Mouse (Mus musculus) neural tube, embryonic 13.5 days (tissue): ENCODE measurements around the gene Mta1. TPM values are rescaled to one million over a fixed set of nuclear protein-coding genes. Genes with fewer than 3 reads are reported as not detected.
A peak's percentile ranks its signal among the peaks of the same experiment; 100 is the strongest.

ENCODE experiments used
- ATAC-seq: fragments of 200-750 bp; cut with Nextera tagmentation; 2 replicates; pipeline ENCODE4 v1.8.0; 2017; ENCODE audit warnings: low read depth, mild to moderate bottlenecking, moderate TSS enrichment, moderate library complexity
- H3K27ac ChIP-seq: fragments of 300-500 bp; sonication (generic); replicated peaks from 2 replicates; pipeline ENCODE4 v1.5.1; 2015; ENCODE audit warnings: moderate library complexity, mild to moderate bottlenecking, inconsistent platforms
- H3K27me3 ChIP-seq: fragments of 300-500 bp; sonication (generic); 2 replicates; pipeline ENCODE4 v1.6.1; 2015; ENCODE audit warnings: mild to moderate bottlenecking, inconsistent platforms
- H3K36me3 ChIP-seq: fragments of 300-500 bp; sonication (generic); 2 replicates; pipeline ENCODE4 v1.6.1; 2015; ENCODE audit warnings: mild to moderate bottlenecking, inconsistent platforms
- H3K4me1 ChIP-seq: fragments of 300-500 bp; sonication (generic); replicated peaks from 2 replicates; pipeline ENCODE4 v1.6.1; 2015; ENCODE audit warnings: inconsistent platforms
- H3K4me2 ChIP-seq: fragments of 300-500 bp; sonication (generic); 2 replicates; pipeline ENCODE4 v1.6.1; 2015; ENCODE audit warnings: inconsistent platforms, mild to moderate bottlenecking, moderate library complexity
- H3K4me3 ChIP-seq: fragments of 300-500 bp; sonication (generic); 2 replicates; pipeline ENCODE4 v1.5.1; 2015; ENCODE audit warnings: mild to moderate bottlenecking, inconsistent platforms
- H3K9ac ChIP-seq: fragments of 300-500 bp; sonication (generic); 2 replicates; pipeline ENCODE4 v1.6.1; 2015; ENCODE audit warnings: moderate library complexity, mild to moderate bottlenecking, inconsistent platforms
- H3K9me3 ChIP-seq: fragments of 300-500 bp; sonication (generic); 2 replicates; pipeline ENCODE4 v1.6.1; 2016; ENCODE audit warnings: inconsistent platforms
- WGBS: fragments of 180-500 bp; shearing (Covaris S2); methylation state at CpG from one replicate; pipeline ENCODE4 v1.1.7; 2015; 5-methylcytosine and 5-hydroxymethylcytosine counted together
- polyA plus RNA-seq: library from polyadenylated mRNA; unstranded; fragments of >200 nt; fragmentation: Nextera tagmentation; extraction: Ambion mirVana; gene quantifications from 2 replicates; pipeline ENCODE4 v1.2.1, GENCODE M21; 2015

The Mta1 gene
- polyA plus RNA-seq, 1 experiment from 2014 or later, result 14.8 TPM

DNA sequence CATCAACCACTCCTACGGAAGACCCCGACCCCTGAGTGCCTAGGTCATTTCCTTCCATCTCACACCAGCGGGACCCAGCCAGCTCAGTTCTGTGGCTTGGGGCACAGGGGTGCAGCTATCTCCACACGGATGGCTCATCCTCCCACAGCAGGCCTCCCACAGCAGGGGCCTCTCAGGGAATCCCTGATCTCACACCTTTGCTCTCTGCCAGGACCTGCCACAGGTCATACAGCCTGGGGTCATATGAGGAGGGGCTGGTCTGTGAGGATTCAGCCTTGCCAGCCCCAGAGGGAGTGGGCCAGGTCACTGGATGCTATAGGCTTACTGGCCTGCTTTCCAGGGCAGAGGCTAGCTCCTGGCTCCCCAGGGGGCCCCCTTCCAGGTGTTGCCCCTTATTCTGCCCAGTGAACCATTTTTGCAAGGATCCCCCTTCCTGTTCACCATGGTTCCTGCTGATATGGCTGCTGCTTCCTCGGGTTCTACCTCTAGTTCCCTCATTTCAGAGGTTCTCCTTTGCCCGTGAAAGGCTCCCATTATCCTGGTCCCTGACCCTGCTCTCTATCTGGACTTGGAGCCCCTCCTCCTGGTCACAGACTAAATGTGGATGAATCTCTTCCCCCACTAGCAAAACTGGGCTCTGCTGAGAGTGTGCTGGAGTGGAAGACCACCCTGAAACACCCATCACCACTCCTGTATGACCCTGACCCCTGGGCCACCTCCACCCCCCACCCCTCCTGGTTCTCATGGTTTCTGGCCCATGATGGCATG lies 1.6 kb downstream of the Mta1 start:
- H3K27me3 ChIP-seq, result no peaks in the 10 kb centered on the region
- H3K4me3 ChIP-seq, result peak overlapping the region; percentile 92
- peak overlapping the region; percentile 100 for H3K9ac ChIP-seq
- WGBS, result 32% methylated on average over 6 of the region's 6 CpGs
- no peak for ATAC-seq
- peak overlapping the region; percentile 94 for H3K4me2 ChIP-seq
- H3K36me3 ChIP-seq, result no peaks in the 10 kb centered on the region
- H3K4me1 ChIP-seq, result peaks cover 60% of the 10 kb centered on the region
- H3K27ac ChIP-seq, result peak overlapping the region; percentile 85; the same call in 1 of the 2 replicates
- no peaks in the 10 kb centered on the region for H3K9me3 ChIP-seq

DNA sequence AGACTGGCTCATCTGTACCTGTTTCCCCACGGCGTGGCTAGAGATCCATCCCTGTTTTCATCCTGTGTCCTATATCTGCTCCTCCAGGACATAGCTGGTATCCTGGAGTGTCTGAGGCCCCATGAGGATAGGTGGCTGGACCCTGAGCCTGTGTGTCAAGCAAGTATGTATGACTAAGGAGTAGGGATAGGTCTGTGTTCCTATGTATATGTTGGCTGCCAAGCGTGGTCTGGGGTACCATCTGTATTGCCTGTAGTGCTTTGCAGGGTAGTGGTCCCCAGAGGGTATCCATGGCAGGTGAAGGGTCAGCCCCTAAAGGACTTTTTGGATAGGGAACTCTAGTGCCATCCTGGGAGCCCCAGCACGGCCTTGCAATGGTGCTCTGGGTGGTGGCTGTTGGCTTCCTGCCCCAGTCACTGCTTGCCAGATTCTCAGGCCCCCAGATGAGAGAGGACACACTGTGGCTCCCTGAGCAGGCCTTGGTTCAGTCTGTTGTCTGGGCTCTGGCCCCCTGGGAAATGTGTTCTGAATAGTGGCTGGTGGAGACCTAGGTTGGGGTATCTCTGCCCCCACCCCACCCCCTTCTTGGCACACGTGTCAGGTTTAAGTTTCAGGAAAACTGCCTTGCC lies 2.5 kb downstream of the Mta1 start:
- peak overlapping the region; percentile 94; the same call in 1 of the 2 replicates for H3K4me2 ChIP-seq
- WGBS, result 78% methylated on average over 5 of the region's 5 CpGs
- peak overlapping the region; percentile 100; the same call in 1 of the 2 replicates for H3K9ac ChIP-seq
- no peak overlapping the region for H3K4me3 ChIP-seq
- peaks cover 60% of the 10 kb centered on the region for H3K4me1 ChIP-seq
- 0 out of 2 replicates have a peak overlapping the region, but pooled peaks have one; percentile 9 for H3K27ac ChIP-seq
- H3K36me3 ChIP-seq, result no peaks in the 10 kb centered on the region
- H3K9me3 ChIP-seq, result no peaks in the 10 kb centered on the region
- no peak for ATAC-seq
- H3K27me3 ChIP-seq, result no peaks in the 10 kb centered on the region

- no peaks in the 10 kb centered on the region for H3K27me3 ChIP-seq
- H3K36me3 ChIP-seq, result no peaks in the 10 kb centered on the region
- H3K9ac ChIP-seq, result 0 out of 2 replicates have a peak overlapping the region, but pooled peaks have one; percentile 45
- H3K27ac ChIP-seq, result 0 out of 2 replicates have a peak overlapping the region, but pooled peaks have one; percentile 9
- no peak overlapping the region for H3K4me2 ChIP-seq
- no peak for ATAC-seq
- no peak overlapping the region for H3K4me3 ChIP-seq
- WGBS, result 88% methylated on average over 9 of the region's 9 CpGs
- H3K4me1 ChIP-seq, result peaks cover 60% of the 10 kb centered on the region
- H3K9me3 ChIP-seq, result no peaks in the 10 kb centered on the region
Observed at GRCm38 (mm10) chr12:113101251-113101960, 3.3 kb downstream of the Mta1 start.

DNA sequence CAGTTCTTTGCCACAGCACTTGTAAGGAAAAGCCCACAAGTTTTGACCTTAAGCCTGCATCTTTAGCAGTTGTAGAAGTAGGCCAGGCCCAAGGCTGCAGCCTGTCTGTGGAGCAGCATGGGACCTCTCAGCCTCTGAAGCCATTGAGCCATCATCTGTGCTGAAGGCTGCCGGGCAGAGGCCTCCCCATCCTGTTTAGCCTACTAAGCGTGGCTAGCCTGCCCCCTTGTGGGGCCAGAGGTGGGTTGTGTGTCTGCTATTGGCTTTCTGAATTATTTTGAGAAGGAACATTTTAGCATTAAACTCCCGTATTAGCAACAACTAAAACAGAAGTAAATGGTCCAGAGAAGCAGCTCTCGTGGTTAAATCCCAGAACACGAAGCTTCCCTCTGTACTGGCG lies 4.4 kb downstream of the Mta1 start:
- Histone ChIP-seq H3K36me3 (no peaks in the 10 kb centered on the region), H3K4me3 (no peak overlapping the region), H3K9ac (0 out of 2 replicates have a peak overlapping the region, but pooled peaks have one; percentile 17), H3K9me3 (no peaks in the 10 kb centered on the region), H3K27me3 (no peaks in the 10 kb centered on the region), H3K4me1 (peaks cover 60% of the 10 kb centered on the region), H3K4me2 (no peak overlapping the region), H3K27ac (peak overlapping the region; percentile 59; the same call in 1 of the 2 replicates)
- 67% methylated on average over 6 of the region's 6 CpGs for WGBS
- ATAC-seq, result no peak

DNA sequence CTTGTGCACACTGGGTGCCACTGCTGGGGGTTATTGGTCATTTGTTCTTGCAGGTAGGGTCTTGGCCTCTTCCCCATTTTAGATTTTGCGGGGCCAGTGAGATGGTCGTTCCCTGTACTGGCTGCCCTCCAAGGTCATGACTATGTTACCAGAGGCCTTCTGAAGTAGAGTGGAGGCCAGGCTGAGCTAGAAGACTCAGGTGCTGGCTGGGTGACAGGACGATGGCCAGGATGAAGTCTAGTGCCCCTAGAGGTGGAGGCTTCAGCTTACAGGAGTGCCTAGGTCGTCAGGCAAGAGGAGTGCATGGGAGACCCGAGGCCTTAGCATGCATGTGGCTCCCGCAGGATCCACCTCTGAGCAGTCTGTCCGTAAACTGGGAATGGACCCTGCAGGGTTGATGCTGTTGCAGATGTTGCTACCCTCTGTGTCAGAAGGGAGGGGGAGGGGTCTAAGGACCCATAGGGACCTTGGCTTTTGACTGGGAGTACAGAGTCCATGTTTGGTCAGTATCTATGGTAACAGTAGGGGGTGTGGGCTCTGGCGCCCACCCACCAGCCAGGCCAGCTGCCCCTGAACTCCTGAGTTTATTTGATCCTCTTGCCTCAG lies 5.9 kb downstream of the Mta1 start:
- Histone ChIP-seq H3K36me3 (no peaks in the 10 kb centered on the region), H3K4me3 (no peak overlapping the region), H3K27me3 (no peaks in the 10 kb centered on the region), H3K4me1 (peaks cover 66% of the 10 kb centered on the region), H3K4me2 (no peak overlapping the region), H3K9ac (no peak overlapping the region), H3K27ac (no peak overlapping the region), H3K9me3 (no peaks in the 10 kb centered on the region)
- 84% methylated on average over 8 of the region's 8 CpGs for WGBS
- ATAC-seq, result no peak

DNA sequence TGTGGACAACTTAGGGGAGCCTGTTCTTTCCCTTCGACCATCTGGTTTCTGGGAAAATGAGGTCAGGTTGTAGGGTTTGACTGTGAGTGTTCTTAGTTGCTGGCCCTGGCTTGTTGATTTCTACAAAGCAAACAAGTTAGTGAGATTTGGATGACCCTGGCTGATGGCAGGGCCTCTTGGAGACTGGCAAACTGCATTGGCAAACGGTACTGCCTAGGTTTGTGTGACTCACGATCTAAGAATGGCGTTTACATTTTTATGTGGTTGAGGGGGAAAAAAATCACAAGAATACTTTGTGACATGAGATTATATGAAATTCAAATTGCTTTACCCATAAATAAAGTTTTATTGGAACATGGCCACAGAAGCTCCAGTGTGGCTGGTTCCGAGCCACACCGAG lies 8.3 kb downstream of the Mta1 start:
- Histone ChIP-seq H3K4me2 (no peak overlapping the region), H3K27ac (no peak overlapping the region), H3K4me3 (no peak overlapping the region), H3K9ac (no peak overlapping the region), H3K4me1 (peaks cover 58% of the 10 kb centered on the region), H3K27me3 (no peaks in the 10 kb centered on the region), H3K9me3 (no peaks in the 10 kb centered on the region), H3K36me3 (no peaks in the 10 kb centered on the region)
- no peak for ATAC-seq
- 90% methylated on average over 6 of the region's 6 CpGs for WGBS

DNA sequence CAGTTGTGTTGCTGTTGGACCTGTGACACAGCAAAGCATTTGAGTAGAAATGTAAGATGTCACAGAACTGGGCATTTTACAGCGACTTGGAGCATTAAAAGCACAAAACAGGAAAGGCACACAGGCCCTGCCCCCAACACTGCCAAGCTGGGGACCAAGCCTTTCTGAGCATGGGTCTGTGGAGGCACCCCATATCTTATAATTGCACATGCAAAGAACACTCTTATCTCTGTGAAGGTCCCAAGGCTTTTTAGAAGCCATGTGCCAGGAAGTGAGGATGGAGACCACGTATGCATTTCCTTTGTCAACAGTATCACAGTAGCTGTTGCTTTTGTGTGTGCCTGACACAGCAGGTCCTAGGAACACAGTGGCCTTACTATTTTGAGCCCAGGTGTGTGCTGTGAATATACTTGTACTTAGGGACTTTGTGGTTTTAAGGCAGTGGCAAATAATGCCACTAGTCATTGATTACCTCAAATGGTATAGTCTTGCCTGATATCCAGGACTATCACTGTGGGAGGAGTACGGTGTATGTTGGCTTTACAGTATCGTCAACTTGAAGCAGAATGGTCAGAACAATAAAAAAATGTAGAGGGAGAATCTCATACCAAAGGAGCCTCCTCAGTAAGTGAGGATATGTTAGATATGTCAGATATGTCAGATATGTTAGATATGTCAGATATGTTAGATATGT lies 9.5 kb downstream of the Mta1 start:
- Histone ChIP-seq H3K27me3 (no peaks in the 10 kb centered on the region), H3K36me3 (peaks cover 6% of the 10 kb centered on the region; the same call in 1 of the 2 replicates), H3K27ac (no peak overlapping the region), H3K9ac (no peak overlapping the region), H3K4me1 (peaks cover 57% of the 10 kb centered on the region), H3K9me3 (no peaks in the 10 kb centered on the region), H3K4me2 (no peak overlapping the region), H3K4me3 (no peak overlapping the region)
- no peak for ATAC-seq
- WGBS, result 87% methylated on average over 4 of the region's 4 CpGs

GRCm38 (mm10) chr12:113108528-113109283 lies 10.6 kb downstream of the Mta1 start:
- Histone ChIP-seq H3K4me2 (no peak overlapping the region), H3K27ac (no peak overlapping the region), H3K27me3 (no peaks in the 10 kb centered on the region), H3K4me1 (peaks cover 45% of the 10 kb centered on the region), H3K36me3 (peaks cover 17% of the 10 kb centered on the region), H3K4me3 (no peak overlapping the region), H3K9me3 (no peaks in the 10 kb centered on the region), H3K9ac (no peak overlapping the region)
- 87% methylated on average over 17 of the region's 17 CpGs for WGBS
- no peak for ATAC-seq

DNA sequence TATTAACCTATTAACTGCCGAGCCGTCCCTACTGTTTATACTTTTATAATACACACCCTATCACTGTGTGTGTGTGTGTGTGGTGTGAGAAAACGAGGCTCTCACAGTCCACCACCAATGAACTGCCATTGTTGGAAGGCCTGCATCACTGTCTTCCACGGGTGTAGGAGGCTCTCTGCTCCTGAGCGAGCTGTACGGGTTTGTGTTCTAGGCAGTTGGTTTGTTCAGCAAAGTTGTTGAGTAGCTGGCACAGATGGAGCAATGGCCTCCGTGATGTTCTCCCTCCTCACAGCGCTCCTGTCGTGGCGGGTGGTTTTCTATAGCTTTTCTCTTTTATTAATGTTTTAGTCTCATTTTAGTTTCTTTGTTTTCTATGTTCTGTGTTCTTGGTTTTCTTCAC lies 11.7 kb downstream of the Mta1 start:
- no peak overlapping the region for H3K4me2 ChIP-seq
- no peak overlapping the region for H3K4me3 ChIP-seq
- H3K9me3 ChIP-seq, result no peaks in the 10 kb centered on the region
- H3K4me1 ChIP-seq, result peaks cover 41% of the 10 kb centered on the region
- H3K27ac ChIP-seq, result no peak overlapping the region
- no peaks in the 10 kb centered on the region for H3K27me3 ChIP-seq
- peaks cover 28% of the 10 kb centered on the region for H3K36me3 ChIP-seq
- ATAC-seq, result no peak
- WGBS, result 87% methylated on average over 10 of the region's 10 CpGs
- 0 out of 2 replicates have a peak overlapping the region, but pooled peaks have one; percentile 5 for H3K9ac ChIP-seq

- peaks cover 62% of the 10 kb centered on the region for H3K36me3 ChIP-seq
Observed at GRCm38 (mm10) chr12:113114141-113114540, 16.1 kb downstream of the Mta1 start.

More at GRCm38 (mm10) chr12:113114141-113114540, 16.1 kb downstream of the Mta1 start:
- Histone ChIP-seq H3K4me2 (no peak overlapping the region), H3K9ac (no peak overlapping the region), H3K27me3 (no peaks in the 10 kb centered on the region), H3K9me3 (no peaks in the 10 kb centered on the region), H3K4me3 (no peak overlapping the region), H3K4me1 (peaks cover 20% of the 10 kb centered on the region), H3K27ac (no peak overlapping the region)
- no peak for ATAC-seq
- 93% methylated on average over 4 of the region's 4 CpGs for WGBS
